Mouse (Mus musculus) cerebellum, adult 2 months (tissue): ENCODE measurements around the gene Enkd1.

Source experiments
- CTCF ChIP-seq: fragments of 200-500 bp; IDR thresholded peaks from 2 replicates; pipeline ENCODE4 v1.5.1; 2011; ENCODE audit warnings: low read depth, mild to moderate bottlenecking, control low read depth, low read length, moderate library complexity, borderline replicate concordance; ENCODE audit not compliant: insufficient read depth
- POLR2A ChIP-seq: fragments of 200-500 bp; IDR thresholded peaks from 2 replicates; pipeline ENCODE4 v1.6.1; 2011; ENCODE audit warnings: low read length, control low read depth, borderline replicate concordance; ENCODE audit not compliant: insufficient read depth

DNA sequence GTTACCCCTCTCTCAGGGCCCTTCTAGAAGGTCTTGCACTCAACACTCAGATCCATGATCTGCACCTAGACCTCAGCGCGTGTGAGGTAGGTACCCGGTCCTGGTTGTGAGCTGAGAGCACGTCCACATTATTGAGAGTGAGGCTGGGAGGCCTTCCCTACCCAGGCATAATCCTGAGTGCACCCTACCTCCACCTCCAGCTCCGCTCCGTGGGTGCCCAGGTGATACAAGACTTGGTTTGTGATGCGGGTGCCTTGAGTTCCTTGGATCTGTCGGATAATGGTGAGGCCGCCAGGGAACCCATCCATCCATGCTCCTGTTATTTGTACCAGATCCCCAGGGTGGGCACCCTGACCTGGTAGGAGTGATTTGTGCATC, 18.0 kb downstream of the Enkd1 start:
- TF ChIP-seq CTCF (no peak), POLR2A (no peak)
